Mouse (Mus musculus) spleen, adult 2 months (tissue): ENCODE measurements around the gene Wscd1.

ENCODE experiments used
- CTCF ChIP-seq: fragments of 200-500 bp; IDR thresholded peaks from 2 replicates; pipeline ENCODE4 v1.5.1; 2011; ENCODE audit warnings: mild to moderate bottlenecking, inconsistent platforms; ENCODE audit not compliant: insufficient read depth, insufficient read length, insufficient replicate concordance; ENCODE audit errors: extremely low read depth
- POLR2A ChIP-seq: fragments of 200-500 bp; IDR thresholded peaks from 2 replicates; pipeline ENCODE4 v1.6.1; 2011; ENCODE audit warnings: low read depth, low read length, inconsistent platforms

- TF ChIP-seq CTCF (no peak), POLR2A (no peak)
Observed at GRCm38 (mm10) chr11:71733771-71734170, 15.9 kb upstream of the Wscd1 start.
